Mouse (Mus musculus) neural tube, embryonic 14.5 days (tissue): ENCODE measurements at regions not wholly inside any gene's neighbourhood (a gene's known extent, or its start where the extent isn't known, plus 50 kb on each side); places are given as distances from the start of the nearest gene placed in this dataset.

Experiments used
- ATAC-seq: fragments of 200-750 bp; cut with Nextera tagmentation; 2 replicates; pipeline ENCODE4 v1.8.0; 2017; ENCODE audit warnings: low read depth, mild to moderate bottlenecking, moderate TSS enrichment, moderate library complexity
- H3K27ac ChIP-seq: fragments of 300-500 bp; sonication (generic); 2 replicates; pipeline ENCODE4 v1.5.1; 2014; ENCODE audit warnings: low read depth, mild to moderate bottlenecking, control low read depth, low read length, moderate library complexity, mixed read lengths
- H3K27me3 ChIP-seq: fragments of 300-500 bp; sonication (generic); 2 replicates; pipeline ENCODE4 v1.6.1; 2014; ENCODE audit warnings: low read length; ENCODE audit not compliant: control insufficient read depth, insufficient read depth
- H3K36me3 ChIP-seq: fragments of 300-500 bp; sonication (generic); 2 replicates; pipeline ENCODE4 v1.6.1; 2014; ENCODE audit warnings: low read length, mixed read lengths; ENCODE audit not compliant: control insufficient read depth, insufficient read depth
- H3K4me1 ChIP-seq: fragments of 300-500 bp; sonication (generic); 2 replicates; pipeline ENCODE4 v1.6.1; 2014; ENCODE audit warnings: low read length; ENCODE audit not compliant: control insufficient read depth, insufficient read depth
- H3K4me2 ChIP-seq: fragments of 300-500 bp; sonication (generic); 2 replicates; pipeline ENCODE4 v1.6.1; 2014; ENCODE audit warnings: mild to moderate bottlenecking, low read depth, low read length, control low read depth
- H3K4me3 ChIP-seq: fragments of 300-500 bp; sonication (generic); 2 replicates; pipeline ENCODE4 v1.5.1; 2014; ENCODE audit warnings: low read depth, low read length, control low read depth, mixed read lengths
- H3K9ac ChIP-seq: fragments of 300-500 bp; sonication (generic); replicated peaks from 2 replicates; pipeline ENCODE4 v1.6.1; 2014; ENCODE audit warnings: low read depth, mild to moderate bottlenecking, control low read depth, low read length, mixed read lengths
- H3K9me3 ChIP-seq: fragments of 300-500 bp; sonication (generic); 2 replicates; pipeline ENCODE4 v1.6.1; 2016; ENCODE audit warnings: low read length; ENCODE audit not compliant: control insufficient read depth
- WGBS: fragments of 180-500 bp; shearing (Covaris S2); extraction: QIAGEN DNeasy Blood & Tissue Kit; methylation state at CpG from one replicate; pipeline ENCODE4 v1.1.7; 2014; 5-methylcytosine and 5-hydroxymethylcytosine counted together

- no peak overlapping the region for H3K9ac ChIP-seq
- no peaks in the 10 kb centered on the region for H3K27me3 ChIP-seq
- no peak overlapping the region for H3K4me2 ChIP-seq
- H3K4me1 ChIP-seq: no peaks in the 10 kb centered on the region
- no peaks in the 10 kb centered on the region for H3K36me3 ChIP-seq
- H3K27ac ChIP-seq: no peak overlapping the region
- WGBS: 72% methylated on average over 4 of the region's 4 CpGs
- H3K9me3 ChIP-seq: no peaks in the 10 kb centered on the region
- no peak overlapping the region for H3K4me3 ChIP-seq
- ATAC-seq: no peak
These were observed 649.9 kb downstream of the Efnb2 start for GRCm38 (mm10) chr8:8011151-8011550.

GRCm38 (mm10) chr8:7994905-7995304 is 666.1 kb downstream of the Efnb2 start:
- Histone ChIP-seq H3K4me2 (no peak overlapping the region), H3K36me3 (no peaks in the 10 kb centered on the region), H3K9me3 (no peaks in the 10 kb centered on the region), H3K27ac (no peak overlapping the region), H3K4me1 (no peaks in the 10 kb centered on the region), H3K27me3 (no peaks in the 10 kb centered on the region), H3K4me3 (no peak overlapping the region), H3K9ac (no peak overlapping the region)
- WGBS: 67% methylated on average over 2 of the region's 2 CpGs
- no peak for ATAC-seq

- H3K27ac ChIP-seq: no peak overlapping the region
- no peaks in the 10 kb centered on the region for H3K9me3 ChIP-seq
- peak; percentile 75; the same call in 1 of the 2 replicates for ATAC-seq
- H3K27me3 ChIP-seq: no peaks in the 10 kb centered on the region
- no peaks in the 10 kb centered on the region for H3K4me1 ChIP-seq
- 55% methylated on average over 3 of the region's 3 CpGs for WGBS
- no peaks in the 10 kb centered on the region for H3K36me3 ChIP-seq
- H3K4me3 ChIP-seq: no peak overlapping the region
- no peak overlapping the region for H3K4me2 ChIP-seq
- no peak overlapping the region for H3K9ac ChIP-seq
These were observed 672.2 kb downstream of the Efnb2 start for GRCm38 (mm10) chr8:7988820-7989219.

DNA sequence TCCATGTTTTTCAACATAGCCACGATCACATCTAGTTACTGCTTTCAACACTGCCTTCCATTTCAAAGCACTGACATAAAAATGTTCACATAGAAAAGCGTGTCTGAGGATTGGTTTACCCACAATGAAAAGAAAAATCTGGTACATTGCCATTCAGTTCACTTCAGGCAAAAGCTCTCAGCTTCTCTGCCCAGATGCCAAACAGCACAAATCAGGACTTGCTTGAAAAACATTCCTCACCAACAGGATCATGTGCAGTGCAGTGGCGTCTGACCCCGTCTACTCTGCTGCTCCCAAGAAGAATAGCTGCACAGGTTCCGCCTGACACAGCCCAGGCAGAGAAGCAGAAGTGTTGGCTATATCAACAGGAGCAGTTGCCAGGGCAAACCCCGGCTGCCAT is 684.0 kb downstream of the Efnb2 start:
- H3K4me1 ChIP-seq: no peaks in the 10 kb centered on the region
- ATAC-seq: no peak
- no peak overlapping the region for H3K27ac ChIP-seq
- H3K36me3 ChIP-seq: no peaks in the 10 kb centered on the region
- no peaks in the 10 kb centered on the region for H3K27me3 ChIP-seq
- H3K9me3 ChIP-seq: no peaks in the 10 kb centered on the region
- no peak overlapping the region for H3K4me3 ChIP-seq
- WGBS: 84% methylated on average over 6 of the region's 6 CpGs
- H3K4me2 ChIP-seq: no peak overlapping the region
- H3K9ac ChIP-seq: no peak overlapping the region

DNA sequence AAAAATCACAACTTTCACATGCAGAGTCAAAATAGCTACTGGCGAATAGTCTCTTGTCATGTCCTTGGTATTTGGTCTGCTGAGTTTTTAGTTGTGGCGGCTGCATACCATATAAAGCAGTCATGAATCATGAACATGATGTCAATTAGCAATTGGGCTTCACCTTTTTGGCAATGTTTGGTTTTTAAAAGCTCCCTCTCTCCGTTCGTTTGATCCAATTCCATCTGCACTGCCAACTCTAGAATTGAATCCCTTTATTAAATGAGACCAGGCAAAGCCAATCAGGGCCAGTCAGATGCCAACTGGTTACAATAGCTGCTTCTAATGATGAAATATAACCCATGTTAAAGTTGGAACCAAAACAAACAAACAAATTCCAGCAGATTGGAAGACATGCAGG is 687.3 kb downstream of the Efnb2 start:
- no peaks in the 10 kb centered on the region for H3K36me3 ChIP-seq
- H3K4me1 ChIP-seq: no peaks in the 10 kb centered on the region
- ATAC-seq: no peak
- H3K4me3 ChIP-seq: no peak overlapping the region
- H3K27ac ChIP-seq: no peak overlapping the region
- 88% methylated on average over 4 of the region's 4 CpGs for WGBS
- H3K27me3 ChIP-seq: no peaks in the 10 kb centered on the region
- no peak overlapping the region for H3K9ac ChIP-seq
- H3K4me2 ChIP-seq: no peak overlapping the region
- H3K9me3 ChIP-seq: no peaks in the 10 kb centered on the region

GRCm38 (mm10) chr8:7964276-7964675 is 696.8 kb downstream of the Efnb2 start:
- no peak for ATAC-seq
- H3K27me3 ChIP-seq: no peaks in the 10 kb centered on the region
- H3K9me3 ChIP-seq: no peaks in the 10 kb centered on the region
- H3K4me2 ChIP-seq: no peak overlapping the region
- no peak overlapping the region for H3K4me3 ChIP-seq
- H3K4me1 ChIP-seq: no peaks in the 10 kb centered on the region
- no peak overlapping the region for H3K27ac ChIP-seq
- no peak overlapping the region for H3K9ac ChIP-seq
- 73% methylated on average over 2 of the region's 2 CpGs for WGBS
- no peaks in the 10 kb centered on the region for H3K36me3 ChIP-seq

DNA sequence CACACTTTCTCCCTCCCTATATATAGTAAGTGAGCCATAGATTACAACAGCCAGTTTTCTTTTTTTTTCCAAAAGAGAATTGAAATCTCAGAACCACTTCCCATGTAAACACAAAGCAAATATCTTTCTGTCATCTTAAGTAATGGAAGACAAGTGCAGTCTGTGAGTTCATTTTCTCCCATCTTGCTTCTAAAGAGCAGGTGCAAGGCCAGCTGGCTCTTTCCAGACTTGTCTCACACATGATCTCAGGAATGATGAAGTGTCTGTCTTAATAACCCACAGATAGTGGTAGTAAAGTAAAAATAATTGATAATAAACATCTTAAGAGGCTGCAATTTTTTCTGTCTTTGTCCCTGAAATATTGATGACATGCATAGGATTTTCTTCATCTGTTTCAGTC is 704.3 kb downstream of the Efnb2 start:
- no peak overlapping the region for H3K4me3 ChIP-seq
- H3K27ac ChIP-seq: no peak overlapping the region
- H3K9ac ChIP-seq: no peak overlapping the region
- no peaks in the 10 kb centered on the region for H3K4me1 ChIP-seq
- no peaks in the 10 kb centered on the region for H3K9me3 ChIP-seq
- no peaks in the 10 kb centered on the region for H3K27me3 ChIP-seq
- H3K36me3 ChIP-seq: no peaks in the 10 kb centered on the region
- ATAC-seq: no peak
- H3K4me2 ChIP-seq: no peak overlapping the region

GRCm38 (mm10) chr8:7954851-7955250 is 706.2 kb downstream of the Efnb2 start:
- Histone ChIP-seq H3K4me3 (no peak overlapping the region), H3K27ac (no peak overlapping the region), H3K4me2 (no peak overlapping the region), H3K27me3 (no peaks in the 10 kb centered on the region), H3K36me3 (no peaks in the 10 kb centered on the region), H3K9ac (no peak overlapping the region), H3K4me1 (no peaks in the 10 kb centered on the region), H3K9me3 (no peaks in the 10 kb centered on the region)
- no peak for ATAC-seq
- 93% methylated on average over 3 of the region's 3 CpGs for WGBS

GRCm38 (mm10) chr8:7945966-7946775 is 714.9 kb downstream of the Efnb2 start:
- H3K9me3 ChIP-seq: no peaks in the 10 kb centered on the region
- no peak overlapping the region for H3K27ac ChIP-seq
- peak; percentile 38; the same call in 1 of the 2 replicates for ATAC-seq

More at GRCm38 (mm10) chr8:7945966-7946775, 714.9 kb downstream of the Efnb2 start:
- H3K4me1 ChIP-seq: no peaks in the 10 kb centered on the region
- H3K4me3 ChIP-seq: no peak overlapping the region
- H3K4me2 ChIP-seq: no peak overlapping the region
- H3K36me3 ChIP-seq: no peaks in the 10 kb centered on the region
- no peak overlapping the region for H3K9ac ChIP-seq
- no peaks in the 10 kb centered on the region for H3K27me3 ChIP-seq
- 48% methylated on average over 10 of the region's 10 CpGs for WGBS
